Mouse (Mus musculus) liver (tissue): ENCODE measurements around the gene Teddm1a.
"Not testable (repeated sequence)": the region's sequence is repeated elsewhere in the genome, so short reads cannot be mapped to it uniquely, and the experiment has no call there.

Experiments
- DNase-seq: peaks from one replicate; pipeline ENCODE4 v3.0.0-alpha.2; 2020; ENCODE audit warnings: mixed read lengths

Teddm1a gene

GRCm38 (mm10) chr1:153891442-153891841 is at the start of gene Teddm1a:
TSS of gene Teddm1a (plus strand) at chr1:153891742.
- DNase-seq, result no peak

GRCm38 (mm10) chr1:153842121-153842740 is 49.3 kb upstream of the Teddm1a start:
- no peak for DNase-seq

- DNase-seq, result no peak
These were observed 47.5 kb upstream of the Teddm1a start, which contains the start of gene Rgsl1 for GRCm38 (mm10) chr1:153844042-153844441. TSS of gene Rgsl1 (minus strand) at chr1:153844142.

- no peak for DNase-seq
These were observed 45.1 kb upstream of the Teddm1a start for GRCm38 (mm10) chr1:153846420-153846819.

- DNase-seq, result no peak
These were observed 44.7 kb upstream of the Teddm1a start for GRCm38 (mm10) chr1:153846867-153847266.

- not testable (repeated sequence) for DNase-seq
These were observed 38.8 kb upstream of the Teddm1a start for GRCm38 (mm10) chr1:153852696-153853095.

GRCm38 (mm10) chr1:153855946-153856345 is 35.6 kb upstream of the Teddm1a start:
- DNase-seq, result no peak

GRCm38 (mm10) chr1:153874045-153874444 is 17.5 kb upstream of the Teddm1a start, which contains the start of gene Teddm1b:
TSS of gene Teddm1b (plus strand) at chr1:153874345.
- no peak for DNase-seq

GRCm38 (mm10) chr1:153880391-153880790 is 11.2 kb upstream of the Teddm1a start:
- DNase-seq, result not testable (repeated sequence)

GRCm38 (mm10) chr1:153886024-153886633 is 5.4 kb upstream of the Teddm1a start:
- no peak for DNase-seq

- DNase-seq, result no peak
These were observed 1.4 kb upstream of the Teddm1a start for GRCm38 (mm10) chr1:153890121-153890520.

- DNase-seq, result no peak
These were observed 2.2 kb downstream of the Teddm1a start for GRCm38 (mm10) chr1:153893746-153894145.

GRCm38 (mm10) chr1:153894201-153894893 is 2.8 kb downstream of the Teddm1a start:
- no peak for DNase-seq

- peak; percentile 72 for DNase-seq
These were observed 3.4 kb downstream of the Teddm1a start for GRCm38 (mm10) chr1:153894979-153895378.

- no peak for DNase-seq
These were observed 5.7 kb downstream of the Teddm1a start for GRCm38 (mm10) chr1:153897196-153897595.

GRCm38 (mm10) chr1:153898989-153899730 is 7.6 kb downstream of the Teddm1a start:
- DNase-seq, result no peak

- peak; percentile 97 for DNase-seq
These were observed 8.3 kb downstream of the Teddm1a start, which contains the start of the genes Glul and Teddm2 for GRCm38 (mm10) chr1:153899731-153900380. TSS of gene Glul (plus strand) at chr1:153899944. TSS of gene Teddm2 (minus strand) at chr1:153900228.

- DNase-seq, result peak; percentile 54
These were observed 8.8 kb downstream of the Teddm1a start for GRCm38 (mm10) chr1:153900381-153900780.

GRCm38 (mm10) chr1:153900860-153901730 is 9.6 kb downstream of the Teddm1a start:
- DNase-seq, result peak; percentile 40

- DNase-seq, result no peak
These were observed 11.5 kb downstream of the Teddm1a start for GRCm38 (mm10) chr1:153903006-153903405.

- no peak for DNase-seq
These were observed 12.7 kb downstream of the Teddm1a start for GRCm38 (mm10) chr1:153904236-153904635.
